In the genomic region with DNA sequence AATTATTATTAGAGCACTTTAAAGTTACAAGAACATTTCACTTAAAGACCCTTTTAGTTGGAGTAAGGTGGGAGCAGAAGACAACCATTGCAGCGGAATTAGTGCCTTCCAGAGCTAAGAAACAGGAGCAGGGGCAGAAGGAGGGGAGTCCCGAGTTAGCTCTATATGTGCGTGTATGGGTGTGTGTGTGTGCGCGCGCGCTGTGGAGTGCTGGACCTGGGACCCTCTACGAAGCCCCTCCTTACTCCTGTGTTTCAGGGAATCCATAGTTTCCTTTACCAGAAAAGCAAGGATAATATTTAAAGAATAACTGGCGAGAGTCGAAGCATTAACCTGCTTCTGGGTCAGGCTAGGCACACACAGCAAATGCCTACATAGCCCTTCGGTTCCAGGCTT, we compare ENCODE assay signal across 8 mouse cellular contexts. TPM values are rescaled to one million over a fixed set of nuclear protein-coding genes. Genes with fewer than 3 reads are reported as not detected.
DNase-seq lines count a peak whose midpoint lies in the region; ATAC-seq and TF ChIP-seq lines count a peak whose summit lies in the region.

No protein-coding gene starts in this region.

- H3K27me3 ChIP-seq in embryonic facial prominence, embryonic 11.5 days (ENCODE audit: control insufficient read depth, insufficient read depth, low read length), result no peaks in the 10 kb centered on the region
- H3K27me3 ChIP-seq in heart, postnatal 0 days (ENCODE audit: control insufficient read depth, insufficient read depth, low read length), result no peaks in the 10 kb centered on the region
- no peaks in the 10 kb centered on the region for H3K27me3 ChIP-seq in midbrain, embryonic 11.5 days (ENCODE audit: control insufficient read depth, insufficient read depth, low read length)

- 6% methylated on average over 11 of the region's 11 CpGs for WGBS in lung, adult 2 months
- 5% methylated on average over 11 of the region's 11 CpGs for WGBS in embryonic facial prominence, embryonic 11.5 days
- WGBS in heart, postnatal 0 days, result 5% methylated on average over 11 of the region's 11 CpGs
- WGBS in midbrain, embryonic 11.5 days, result 8% methylated on average over 11 of the region's 11 CpGs

- no peak overlapping the region for H3K27ac ChIP-seq in embryonic facial prominence, embryonic 11.5 days (replicated peaks; ENCODE audit: low read depth, low read length)
- H3K27ac ChIP-seq in heart, postnatal 0 days (ENCODE audit: low read depth), result peak overlapping the region; percentile 80
- no peak overlapping the region for H3K27ac ChIP-seq in midbrain, embryonic 11.5 days (ENCODE audit: low read depth, low read length)

- DNase-seq in lung, adult 2 months, result no peak
- DNase-seq in lung, adult 18-20 months, result no peak
- no peak for DNase-seq in embryonic facial prominence, embryonic 11.5 days (ENCODE audit: low spot score)
- no peak for DNase-seq in heart, postnatal 0 days (ENCODE audit: low spot score)
- no peak for DNase-seq in midbrain, embryonic 11.5 days (ENCODE audit: low spot score, missing footprints)
- no peak for DNase-seq in layer of hippocampus, adult 18-20 months (ENCODE audit: low spot score in 2 of 2)
- DNase-seq in cerebellum, postnatal 4 days (ENCODE audit: low spot score in 2 of 2), result no peak
- no peak for DNase-seq in lung, postnatal 36 days

- no peak for TF ChIP-seq EP300 in heart, postnatal 0 days (IDR thresholded peaks at IDR 0.05; ENCODE audit: low read depth)

- no peaks in the 10 kb centered on the region; the same call in 1 of the 2 replicates for H3K4me1 ChIP-seq in lung, adult 2 months (ENCODE audit: control insufficient read depth, insufficient read depth, low read length)
- H3K4me1 ChIP-seq in embryonic facial prominence, embryonic 11.5 days (ENCODE audit: control insufficient read depth, insufficient read depth, low read length), result no peaks in the 10 kb centered on the region
- peaks cover 12% of the 10 kb centered on the region; the same call in 1 of the 2 replicates for H3K4me1 ChIP-seq in heart, postnatal 0 days (ENCODE audit: control insufficient read depth, insufficient read depth)
- peaks cover 12% of the 10 kb centered on the region for H3K4me1 ChIP-seq in midbrain, embryonic 11.5 days (ENCODE audit: control insufficient read depth, insufficient read depth, low read length)

- H3K36me3 ChIP-seq in embryonic facial prominence, embryonic 11.5 days (replicated peaks; ENCODE audit: control insufficient read depth, insufficient read depth, low read depth, low read length), result no peaks in the 10 kb centered on the region; the same call in 1 of the 2 replicates
- peaks cover 6% of the 10 kb centered on the region; the same call in 1 of the 2 replicates for H3K36me3 ChIP-seq in heart, postnatal 0 days (replicated peaks; ENCODE audit: control insufficient read depth, insufficient read depth, low read length)
- H3K36me3 ChIP-seq in midbrain, embryonic 11.5 days (ENCODE audit: control insufficient read depth, insufficient read depth, low read length), result no peaks in the 10 kb centered on the region; the same call in 1 of the 2 replicates

- H3K9ac ChIP-seq in embryonic facial prominence, embryonic 11.5 days (replicated peaks; ENCODE audit: low read length), result peak overlapping the region; percentile 84
- peak overlapping the region; percentile 84 for H3K9ac ChIP-seq in heart, postnatal 0 days (replicated peaks; ENCODE audit: low read depth, low read length)
- H3K9ac ChIP-seq in midbrain, embryonic 11.5 days (ENCODE audit: low read length), result peak overlapping the region; percentile 85

- peak; percentile 57 for ATAC-seq in embryonic facial prominence, embryonic 11.5 days (replicated peaks; ENCODE audit: insufficient number of reproducible peaks, low FRiP score, low TSS enrichment, low read depth)
- ATAC-seq in heart, postnatal 0 days (ENCODE audit: insufficient read depth, low read depth), result no peak
- peak; percentile 58 for ATAC-seq in midbrain, embryonic 11.5 days (ENCODE audit: low FRiP score)

- no peak for TF ChIP-seq CTCF in lung, adult 2 months (IDR thresholded peaks at IDR 0.05; ENCODE audit: insufficient read depth, low read length)
- no peak for TF ChIP-seq CTCF in heart, postnatal 0 days (IDR thresholded peaks at IDR 0.05; ENCODE audit: low read depth)

- TF ChIP-seq POLR2A in lung, adult 2 months (IDR thresholded peaks at IDR 0.05; ENCODE audit: borderline replicate concordance, extremely low read depth, low read depth, low read length), result no peak

- H3K9me3 ChIP-seq in embryonic facial prominence, embryonic 11.5 days (replicated peaks; ENCODE audit: control insufficient read depth, low read length), result no peaks in the 10 kb centered on the region; the same call in 1 of the 2 replicates
- H3K9me3 ChIP-seq in heart, postnatal 0 days (replicated peaks; ENCODE audit: control insufficient read depth, low read length), result peaks cover 9% of the 10 kb centered on the region
- H3K9me3 ChIP-seq in midbrain, embryonic 11.5 days (ENCODE audit: control insufficient read depth, low read length), result no peaks in the 10 kb centered on the region; the same call in none of the 2 replicates

- peak overlapping the region; percentile 95 for H3K4me3 ChIP-seq in lung, adult 2 months (replicated peaks; ENCODE audit: extremely low read depth, low read depth, low read length)
- H3K4me3 ChIP-seq in embryonic facial prominence, embryonic 11.5 days (ENCODE audit: low read depth, low read length), result peak overlapping the region; percentile 96
- peak overlapping the region; percentile 96 for H3K4me3 ChIP-seq in heart, postnatal 0 days (ENCODE audit: low read depth, low read length)
- H3K4me3 ChIP-seq in midbrain, embryonic 11.5 days (ENCODE audit: low read depth, low read length), result peak overlapping the region; percentile 89

- peak overlapping the region; percentile 88 for H3K4me2 ChIP-seq in embryonic facial prominence, embryonic 11.5 days (ENCODE audit: low read depth, low read length)
- peak overlapping the region; percentile 99 for H3K4me2 ChIP-seq in heart, postnatal 0 days (ENCODE audit: low read depth, low read length)
- H3K4me2 ChIP-seq in midbrain, embryonic 11.5 days, result peak overlapping the region; percentile 96

RNA-seq across cellular contexts. Expression of a gene that starts 0.6 kb away (rescaled TPM):
- 15.7 and 15.9 TPM in 2 replicates for polyA plus RNA-seq in lung, adult 2 months (2012; rRNA removed)
- polyA plus RNA-seq in embryonic facial prominence, embryonic 11.5 days (2014; fragmentation: Nextera tagmentation; extraction: Ambion mirVana), result 125 and 127 TPM in 2 replicates
- 17.7 and 43.7 TPM in 2 replicates for total RNA-seq in heart, postnatal 0 days (2014; rRNA removed; ENCODE audit: low replicate concordance)
- 115 and 121 TPM in 2 replicates for polyA plus RNA-seq in heart, postnatal 0 days (2015; fragmentation: Nextera tagmentation; extraction: Ambion mirVana)
- polyA plus RNA-seq in midbrain, embryonic 11.5 days (2014; fragmentation: Nextera tagmentation; extraction: Ambion mirVana), result 118 and 122 TPM in 2 replicates
- total RNA-seq in layer of hippocampus, adult 18-20 months (2021), result 10 to 100 TPM; 53.1 to 58.0 TPM

RNA-seq across cellular contexts. Expression of a gene that starts 0.7 kb away (rescaled TPM):
- 0.10 TPM in 1 of 2 replicates, not detected in the other for polyA plus RNA-seq in lung, adult 2 months (2012; rRNA removed)
- 0.20 and 0.45 TPM in 2 replicates for polyA plus RNA-seq in embryonic facial prominence, embryonic 11.5 days (2014; fragmentation: Nextera tagmentation; extraction: Ambion mirVana)
- not detected in 2 replicates for total RNA-seq in heart, postnatal 0 days (2014; rRNA removed; ENCODE audit: low replicate concordance)
- 0.20 TPM in 1 of 2 replicates, not detected in the other for polyA plus RNA-seq in heart, postnatal 0 days (2015; fragmentation: Nextera tagmentation; extraction: Ambion mirVana)
- polyA plus RNA-seq in midbrain, embryonic 11.5 days (2014; fragmentation: Nextera tagmentation; extraction: Ambion mirVana), result 0.19 TPM in 1 of 2 replicates, not detected in the other
- total RNA-seq in layer of hippocampus, adult 18-20 months (2021), result not detected

RNA-seq across cellular contexts. Expression of a gene that starts 0.7 kb away (rescaled TPM):
- 0.95 and 1.4 TPM in 2 replicates for polyA plus RNA-seq in lung, adult 2 months (2012; rRNA removed)
- polyA plus RNA-seq in embryonic facial prominence, embryonic 11.5 days (2014; fragmentation: Nextera tagmentation; extraction: Ambion mirVana), result 12.4 and 12.6 TPM in 2 replicates
- 4.2 and 13.9 TPM in 2 replicates for total RNA-seq in heart, postnatal 0 days (2014; rRNA removed; ENCODE audit: low replicate concordance)
- polyA plus RNA-seq in heart, postnatal 0 days (2015; fragmentation: Nextera tagmentation; extraction: Ambion mirVana), result 1.5 TPM in 2 replicates
- polyA plus RNA-seq in midbrain, embryonic 11.5 days (2014; fragmentation: Nextera tagmentation; extraction: Ambion mirVana), result 11.5 and 13.7 TPM in 2 replicates
- 10 to 100 TPM; 44.7 to 45.6 TPM for total RNA-seq in layer of hippocampus, adult 18-20 months (2021)
